Comparison of ENCODE assay signal across 10 mouse cellular contexts in genomic region chr16:18383045-18383726, GRCm38 (mm10). TPM values are rescaled to one million over a fixed set of nuclear protein-coding genes. Genes with fewer than 3 reads are reported as not detected.
DNase-seq lines count a peak whose midpoint lies in the region; ATAC-seq lines count a peak whose summit lies in the region.
"Had no signal": no experiment of that assay in that cellular context is flagged by ENCODE, and none has a peak within 500 bp of the region (broad histone marks: within the 10 kb centered on the region; RNA-seq: fewer than 3 reads in every experiment).

No protein-coding gene starts in this region.

- DNase-seq in forebrain, embryonic 10.5 days (ENCODE audit: extremely low spot score, low spot score): no peak
- DNase-seq in midbrain, embryonic 14.5 days: no peak
- no peak for DNase-seq in embryonic facial prominence, embryonic 10.5 days (ENCODE audit: low spot score)
- no peak for DNase-seq in right cerebral cortex, adult 2 months (ENCODE audit: low spot score in 2 of 2)
- no peak for DNase-seq in gastrocnemius, postnatal 36 days
- DNase-seq: liver, embryonic 13.5 days; right cerebral cortex, adult 18-20 months had no signal

- no peak overlapping the region for H3K4me2 ChIP-seq in forebrain, embryonic 16.5 days (ENCODE audit: low read length)
- H3K4me2 ChIP-seq in midbrain, embryonic 14.5 days (ENCODE audit: low read length): no peak overlapping the region
- H3K4me2 ChIP-seq in midbrain, embryonic 15.5 days: no peak overlapping the region
- no peak overlapping the region for H3K4me2 ChIP-seq in limb, embryonic 12.5 days
- H3K4me2 ChIP-seq: liver, embryonic 13.5 days had no signal

- no peaks in the 10 kb centered on the region for H3K27me3 ChIP-seq in forebrain, embryonic 10.5 days (ENCODE audit: poor library complexity, severe bottlenecking)
- H3K27me3 ChIP-seq in forebrain, embryonic 16.5 days (replicated peaks; ENCODE audit: control insufficient read depth, insufficient read depth, low read length): no peaks in the 10 kb centered on the region
- H3K27me3 ChIP-seq in midbrain, embryonic 14.5 days (ENCODE audit: control insufficient read depth, insufficient read depth, low read length): no peaks in the 10 kb centered on the region
- no peaks in the 10 kb centered on the region for H3K27me3 ChIP-seq in midbrain, embryonic 15.5 days (replicated peaks)
- no peaks in the 10 kb centered on the region for H3K27me3 ChIP-seq in embryonic facial prominence, embryonic 10.5 days (replicated peaks; ENCODE audit: low read depth, poor library complexity, severe bottlenecking)
- no peaks in the 10 kb centered on the region for H3K27me3 ChIP-seq in limb, embryonic 12.5 days
- H3K27me3 ChIP-seq: liver, embryonic 13.5 days had no signal

- peaks cover 96% of the 10 kb centered on the region for H3K4me1 ChIP-seq in forebrain, embryonic 10.5 days
- H3K4me1 ChIP-seq in forebrain, embryonic 16.5 days (replicated peaks; ENCODE audit: control insufficient read depth, insufficient read depth, low read length): peaks cover 69% of the 10 kb centered on the region
- H3K4me1 ChIP-seq in midbrain, embryonic 14.5 days (ENCODE audit: control insufficient read depth, insufficient read depth, low read length): peaks cover 57% of the 10 kb centered on the region
- H3K4me1 ChIP-seq in midbrain, embryonic 15.5 days: peaks cover 60% of the 10 kb centered on the region
- peaks cover 94% of the 10 kb centered on the region for H3K4me1 ChIP-seq in embryonic facial prominence, embryonic 10.5 days
- peaks cover 44% of the 10 kb centered on the region for H3K4me1 ChIP-seq in limb, embryonic 12.5 days (replicated peaks)

- intact Hi-C loops in gastrocnemius, postnatal 36 days (cut with DNase I): no loop called here

- no peak for ATAC-seq in forebrain, embryonic 16.5 days
- no peak for ATAC-seq in midbrain, embryonic 14.5 days (ENCODE audit: low FRiP score, low TSS enrichment)
- ATAC-seq in midbrain, embryonic 15.5 days (replicated peaks): no peak
- no peak for ATAC-seq in limb, embryonic 12.5 days (ENCODE audit: insufficient number of reproducible peaks, insufficient read depth, low FRiP score, low TSS enrichment, low read depth)

- H3K36me3 ChIP-seq in forebrain, embryonic 10.5 days (replicated peaks): no peaks in the 10 kb centered on the region
- H3K36me3 ChIP-seq in forebrain, embryonic 16.5 days (ENCODE audit: control insufficient read depth, insufficient read depth): no peaks in the 10 kb centered on the region
- H3K36me3 ChIP-seq in midbrain, embryonic 14.5 days (ENCODE audit: control insufficient read depth, insufficient read depth, low read length): no peaks in the 10 kb centered on the region
- no peaks in the 10 kb centered on the region for H3K36me3 ChIP-seq in midbrain, embryonic 15.5 days (replicated peaks)
- H3K36me3 ChIP-seq in embryonic facial prominence, embryonic 10.5 days (replicated peaks): no peaks in the 10 kb centered on the region
- H3K36me3 ChIP-seq in limb, embryonic 12.5 days: no peaks in the 10 kb centered on the region
- H3K36me3 ChIP-seq: liver, embryonic 13.5 days had no signal

- no peak overlapping the region for H3K4me3 ChIP-seq in forebrain, embryonic 10.5 days
- no peak overlapping the region for H3K4me3 ChIP-seq in forebrain, embryonic 16.5 days (replicated peaks; ENCODE audit: low read length)
- no peak overlapping the region for H3K4me3 ChIP-seq in midbrain, embryonic 14.5 days (replicated peaks; ENCODE audit: low read depth, low read length)
- H3K4me3 ChIP-seq in midbrain, embryonic 15.5 days: no peak overlapping the region
- H3K4me3 ChIP-seq in embryonic facial prominence, embryonic 10.5 days: no peak overlapping the region
- no peak overlapping the region for H3K4me3 ChIP-seq in limb, embryonic 12.5 days (replicated peaks)
- H3K4me3 ChIP-seq: liver, embryonic 13.5 days had no signal

- H3K27ac ChIP-seq in forebrain, embryonic 10.5 days: peak overlapping the region; percentile 91
- H3K27ac ChIP-seq in forebrain, embryonic 16.5 days (ENCODE audit: low read length): no peak overlapping the region; the same call in 1 of the 2 replicates
- 0 out of 2 replicates have a peak overlapping the region, but pooled peaks have one; percentile 26 for H3K27ac ChIP-seq in midbrain, embryonic 14.5 days (replicated peaks; ENCODE audit: low read depth, low read length)
- H3K27ac ChIP-seq in midbrain, embryonic 15.5 days: no peak overlapping the region
- H3K27ac ChIP-seq in embryonic facial prominence, embryonic 10.5 days (replicated peaks): peak overlapping the region; percentile 83
- 0 out of 2 replicates have a peak overlapping the region, but pooled peaks have one; percentile 17 for H3K27ac ChIP-seq in limb, embryonic 12.5 days

- no peak overlapping the region for H3K9ac ChIP-seq in forebrain, embryonic 16.5 days (replicated peaks; ENCODE audit: low read depth, low read length)
- 0 out of 2 replicates have a peak overlapping the region, but pooled peaks have one; percentile 6 for H3K9ac ChIP-seq in midbrain, embryonic 14.5 days (replicated peaks; ENCODE audit: low read length)
- no peak overlapping the region for H3K9ac ChIP-seq in midbrain, embryonic 15.5 days
- no peak overlapping the region for H3K9ac ChIP-seq in limb, embryonic 12.5 days (replicated peaks)
- H3K9ac ChIP-seq: liver, embryonic 13.5 days had no signal

- 75% methylated on average over 9 of the region's 9 CpGs for WGBS in forebrain, embryonic 10.5 days
- 70% methylated on average over 9 of the region's 9 CpGs for WGBS in forebrain, embryonic 16.5 days
- WGBS in midbrain, embryonic 14.5 days: 78% methylated on average over 9 of the region's 9 CpGs
- 77% methylated on average over 9 of the region's 9 CpGs for WGBS in midbrain, embryonic 15.5 days
- 69% methylated on average over 9 of the region's 9 CpGs for WGBS in embryonic facial prominence, embryonic 10.5 days
- 78% methylated on average over 9 of the region's 9 CpGs for WGBS in limb, embryonic 12.5 days

- H3K9me3 ChIP-seq in forebrain, embryonic 10.5 days: no peaks in the 10 kb centered on the region
- H3K9me3 ChIP-seq in forebrain, embryonic 16.5 days (ENCODE audit: control insufficient read depth, low read length): no peaks in the 10 kb centered on the region
- H3K9me3 ChIP-seq in midbrain, embryonic 14.5 days (ENCODE audit: control insufficient read depth, low read length): no peaks in the 10 kb centered on the region
- H3K9me3 ChIP-seq in midbrain, embryonic 15.5 days: no peaks in the 10 kb centered on the region
- H3K9me3 ChIP-seq in embryonic facial prominence, embryonic 10.5 days: no peaks in the 10 kb centered on the region
- H3K9me3 ChIP-seq in limb, embryonic 12.5 days: no peaks in the 10 kb centered on the region
- H3K9me3 ChIP-seq: liver, embryonic 13.5 days had no signal

RNA-seq across cellular contexts. Expression of gene Arvcf, which starts 35.2 kb away (rescaled TPM):
- polyA plus RNA-seq in forebrain, embryonic 10.5 days (2016; fragmentation: Nextera tagmentation; extraction: Ambion mirVana): 116 TPM in 2 replicates
- polyA plus RNA-seq in forebrain, embryonic 16.5 days (2015; fragmentation: Nextera tagmentation; extraction: Ambion mirVana): 58.6 and 67.8 TPM in 2 replicates
- 70.2 and 70.4 TPM in 2 replicates for polyA plus RNA-seq in midbrain, embryonic 14.5 days (2014; fragmentation: Nextera tagmentation; extraction: Ambion mirVana)
- polyA plus RNA-seq in midbrain, embryonic 15.5 days (2015; fragmentation: Nextera tagmentation; extraction: Ambion mirVana): 94.4 and 99.5 TPM in 2 replicates
- polyA plus RNA-seq in embryonic facial prominence, embryonic 10.5 days (2016; fragmentation: Nextera tagmentation; extraction: Ambion mirVana): 65.8 and 71.2 TPM in 2 replicates
- 46.3 and 50.6 TPM in 2 replicates for polyA plus RNA-seq in limb, embryonic 12.5 days (2016; fragmentation: Nextera tagmentation; extraction: Ambion mirVana)
- 10 to 100 TPM; 10.2 to 14.3 TPM for total RNA-seq in gastrocnemius, postnatal 36 days (2021)

RNA-seq across cellular contexts. Expression of gene Tango2, which starts 35.3 kb away (rescaled TPM):
- 35.7 and 37.1 TPM in 2 replicates for polyA plus RNA-seq in forebrain, embryonic 10.5 days (2016; fragmentation: Nextera tagmentation; extraction: Ambion mirVana)
- 74.9 and 86.8 TPM in 2 replicates for polyA plus RNA-seq in forebrain, embryonic 16.5 days (2015; fragmentation: Nextera tagmentation; extraction: Ambion mirVana)
- polyA plus RNA-seq in midbrain, embryonic 14.5 days (2014; fragmentation: Nextera tagmentation; extraction: Ambion mirVana): 70.0 TPM in 2 replicates
- 74.3 and 83.1 TPM in 2 replicates for polyA plus RNA-seq in midbrain, embryonic 15.5 days (2015; fragmentation: Nextera tagmentation; extraction: Ambion mirVana)
- 29.1 and 31.5 TPM in 2 replicates for polyA plus RNA-seq in embryonic facial prominence, embryonic 10.5 days (2016; fragmentation: Nextera tagmentation; extraction: Ambion mirVana)
- 21.7 and 21.8 TPM in 2 replicates for polyA plus RNA-seq in limb, embryonic 12.5 days (2016; fragmentation: Nextera tagmentation; extraction: Ambion mirVana)
- total RNA-seq in gastrocnemius, postnatal 36 days (2021): 10 to 100 TPM; 40.3 to 51.5 TPM

RNA-seq across cellular contexts. Expression of gene Txnrd2, which starts 43.0 kb away (rescaled TPM):
- polyA plus RNA-seq in forebrain, embryonic 10.5 days (2016; fragmentation: Nextera tagmentation; extraction: Ambion mirVana): 31.6 and 35.1 TPM in 2 replicates
- 24.0 and 27.8 TPM in 2 replicates for polyA plus RNA-seq in forebrain, embryonic 16.5 days (2015; fragmentation: Nextera tagmentation; extraction: Ambion mirVana)
- polyA plus RNA-seq in midbrain, embryonic 14.5 days (2014; fragmentation: Nextera tagmentation; extraction: Ambion mirVana): 24.9 and 28.7 TPM in 2 replicates
- polyA plus RNA-seq in midbrain, embryonic 15.5 days (2015; fragmentation: Nextera tagmentation; extraction: Ambion mirVana): 34.0 and 35.5 TPM in 2 replicates
- 27.9 and 32.3 TPM in 2 replicates for polyA plus RNA-seq in embryonic facial prominence, embryonic 10.5 days (2016; fragmentation: Nextera tagmentation; extraction: Ambion mirVana)
- polyA plus RNA-seq in limb, embryonic 12.5 days (2016; fragmentation: Nextera tagmentation; extraction: Ambion mirVana): 23.1 and 26.1 TPM in 2 replicates
- total RNA-seq in gastrocnemius, postnatal 36 days (2021): 10 to 100 TPM; 16.4 to 17.6 TPM

RNA-seq across cellular contexts. Expression of gene Comt, which starts 43.5 kb away (rescaled TPM):
- 58.1 and 60.1 TPM in 2 replicates for polyA plus RNA-seq in forebrain, embryonic 10.5 days (2016; fragmentation: Nextera tagmentation; extraction: Ambion mirVana)
- polyA plus RNA-seq in forebrain, embryonic 16.5 days (2015; fragmentation: Nextera tagmentation; extraction: Ambion mirVana): 88.8 and 98.1 TPM in 2 replicates
- 79.9 and 81.3 TPM in 2 replicates for polyA plus RNA-seq in midbrain, embryonic 14.5 days (2014; fragmentation: Nextera tagmentation; extraction: Ambion mirVana)
- polyA plus RNA-seq in midbrain, embryonic 15.5 days (2015; fragmentation: Nextera tagmentation; extraction: Ambion mirVana): 104 and 107 TPM in 2 replicates
- polyA plus RNA-seq in embryonic facial prominence, embryonic 10.5 days (2016; fragmentation: Nextera tagmentation; extraction: Ambion mirVana): 56.2 and 58.4 TPM in 2 replicates
- polyA plus RNA-seq in limb, embryonic 12.5 days (2016; fragmentation: Nextera tagmentation; extraction: Ambion mirVana): 66.5 and 71.0 TPM in 2 replicates
- total RNA-seq in gastrocnemius, postnatal 36 days (2021): 10 to 100 TPM; 35.4 to 38.4 TPM

Comparison
In these comparisons a context has a peak if more than half of its experiments do, and no peak if none do; other contexts are left out.
1. H3K27ac ChIP-seq: peak in forebrain, embryonic 10.5 days (single experiment), midbrain, embryonic 14.5 days (single experiment), embryonic facial prominence, embryonic 10.5 days (single experiment) and limb, embryonic 12.5 days (single experiment); none in forebrain, embryonic 16.5 days (single experiment) and midbrain, embryonic 15.5 days (single experiment).